Mouse (Mus musculus): ENCODE measurements around the gene Agk. TPM values are rescaled to one million over a fixed set of nuclear protein-coding genes. Genes with fewer than 3 reads are reported as not detected.

The Agk gene
- polyA plus RNA-seq, 1 experiment from 2014 or later: 68.2 TPM

DNA sequence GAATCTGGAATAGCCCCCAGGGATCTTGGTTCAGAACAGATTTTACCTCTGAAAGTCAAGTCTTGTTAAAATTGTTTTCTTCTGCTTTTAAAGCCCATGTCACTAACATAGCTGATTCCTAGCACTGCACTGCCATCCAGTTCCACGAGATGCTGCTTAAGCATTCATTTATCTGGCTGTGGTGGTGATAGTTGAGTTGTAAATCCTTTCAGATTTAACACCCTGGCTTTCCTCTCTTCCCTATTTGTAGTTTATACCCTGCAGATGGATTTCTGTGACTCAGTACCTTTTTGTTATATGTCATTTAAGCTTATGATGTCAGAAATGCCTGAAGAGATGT, 22.8 kb downstream of the Agk start:
- 58% methylated on average over 1 of the region's 1 CpGs for WGBS
- no peak overlapping the region for H3K27ac ChIP-seq (ENCODE audit: low read depth, low read length)
- ATAC-seq: peak; percentile 30; the same call in 1 of the 2 replicates
- no peaks in the 10 kb centered on the region for H3K9me3 ChIP-seq (ENCODE audit: control insufficient read depth, low read length)
- H3K36me3 ChIP-seq (ENCODE audit: control insufficient read depth, insufficient read depth, low read length): peaks cover 5% of the 10 kb centered on the region
- no peak overlapping the region for H3K4me2 ChIP-seq (ENCODE audit: low read length)
- no peak overlapping the region for H3K9ac ChIP-seq (ENCODE audit: low read depth, low read length)
- peaks cover 7% of the 10 kb centered on the region for H3K4me1 ChIP-seq (ENCODE audit: control insufficient read depth, insufficient read depth, low read depth, low read length)
- H3K4me3 ChIP-seq (ENCODE audit: low read length): no peak overlapping the region
- H3K27me3 ChIP-seq (replicated peaks; ENCODE audit: control insufficient read depth, insufficient read depth, low read length): no peaks in the 10 kb centered on the region

DNA sequence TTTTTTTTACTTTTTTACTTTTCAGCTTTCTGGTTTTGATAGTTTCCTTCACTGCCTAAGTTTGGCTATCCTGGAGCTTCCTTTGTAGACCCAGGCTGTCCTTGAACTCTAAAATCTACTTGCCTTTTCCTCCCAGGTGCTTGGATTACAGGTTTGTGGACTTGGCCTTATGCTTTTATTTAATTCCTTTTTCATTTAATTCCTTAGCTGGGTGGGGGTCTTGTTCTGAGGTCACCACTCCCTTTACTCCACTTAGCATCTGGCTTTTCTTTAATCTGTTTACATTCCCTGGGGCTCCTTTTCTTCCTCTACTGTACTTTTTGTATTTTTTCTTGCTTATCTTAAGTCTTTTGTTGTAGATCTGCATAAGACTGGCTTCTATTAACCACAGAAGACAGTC, 25.1 kb downstream of the Agk start:
- H3K4me1 ChIP-seq (ENCODE audit: control insufficient read depth, insufficient read depth, low read depth, low read length): peaks cover 7% of the 10 kb centered on the region
- no peaks in the 10 kb centered on the region for H3K9me3 ChIP-seq (ENCODE audit: control insufficient read depth, low read length)
- no peak overlapping the region for H3K4me3 ChIP-seq (ENCODE audit: low read length)
- H3K9ac ChIP-seq (ENCODE audit: low read depth, low read length): no peak overlapping the region
- H3K4me2 ChIP-seq (ENCODE audit: low read length): no peak overlapping the region
- ATAC-seq: no peak
- H3K27me3 ChIP-seq (replicated peaks; ENCODE audit: control insufficient read depth, insufficient read depth, low read length): no peaks in the 10 kb centered on the region
- peaks cover 8% of the 10 kb centered on the region for H3K36me3 ChIP-seq (ENCODE audit: control insufficient read depth, insufficient read depth, low read length)
- no peak overlapping the region for H3K27ac ChIP-seq (ENCODE audit: low read depth, low read length)

DNA sequence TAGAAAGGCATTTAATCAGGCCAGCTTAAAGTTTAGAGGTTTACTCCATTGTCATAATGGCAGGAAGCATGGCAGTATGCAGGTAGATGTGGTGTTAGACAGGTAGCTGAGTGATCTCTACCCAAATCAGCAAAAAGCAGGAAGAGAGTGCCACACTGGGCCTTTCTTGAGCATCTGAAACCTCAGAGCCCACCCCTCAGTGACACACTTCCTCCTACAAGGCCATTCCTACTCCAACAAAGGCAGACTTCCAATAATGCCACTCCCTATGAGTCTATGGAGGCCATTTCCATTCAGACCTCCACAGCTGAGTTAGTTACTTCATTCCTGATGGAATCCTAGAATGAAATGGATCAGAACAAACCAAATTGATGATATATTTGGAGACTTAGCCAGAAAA, 25.9 kb downstream of the Agk start:
- Histone ChIP-seq H3K4me3 (ENCODE audit: low read length) (no peak overlapping the region), H3K36me3 (ENCODE audit: control insufficient read depth, insufficient read depth, low read length) (peaks cover 8% of the 10 kb centered on the region), H3K4me2 (ENCODE audit: low read length) (no peak overlapping the region), H3K27ac (ENCODE audit: low read depth, low read length) (no peak overlapping the region), H3K9me3 (ENCODE audit: control insufficient read depth, low read length) (no peaks in the 10 kb centered on the region), H3K9ac (ENCODE audit: low read depth, low read length) (no peak overlapping the region), H3K27me3 (replicated peaks; ENCODE audit: control insufficient read depth, insufficient read depth, low read length) (no peaks in the 10 kb centered on the region), H3K4me1 (ENCODE audit: control insufficient read depth, insufficient read depth, low read depth, low read length) (peaks cover 7% of the 10 kb centered on the region)
- ATAC-seq: no peak

DNA sequence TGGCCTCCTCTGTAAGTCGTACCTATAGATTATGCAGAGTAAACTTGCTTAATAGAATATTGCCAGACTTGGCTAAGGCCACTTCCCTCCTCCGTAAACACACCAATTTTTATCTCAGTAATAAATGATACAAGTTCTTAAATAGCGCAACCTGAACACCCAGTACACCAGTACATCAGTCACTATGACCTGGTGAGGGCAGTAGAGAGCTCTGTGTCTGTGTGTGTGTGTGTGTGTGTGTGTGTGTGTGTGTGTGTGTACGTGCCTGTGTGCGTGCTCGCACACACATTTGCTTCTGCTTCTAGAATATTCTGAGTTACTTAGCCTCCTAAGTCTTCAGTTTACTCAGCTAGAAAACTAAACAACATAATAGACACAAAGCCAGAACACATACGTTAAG, 28.4 kb downstream of the Agk start:
- ATAC-seq: no peak
- Histone ChIP-seq H3K4me2 (ENCODE audit: low read length) (no peak overlapping the region), H3K9me3 (ENCODE audit: control insufficient read depth, low read length) (no peaks in the 10 kb centered on the region), H3K4me3 (ENCODE audit: low read length) (no peak overlapping the region), H3K27ac (ENCODE audit: low read depth, low read length) (no peak overlapping the region), H3K9ac (ENCODE audit: low read depth, low read length) (no peak overlapping the region), H3K4me1 (ENCODE audit: control insufficient read depth, insufficient read depth, low read depth, low read length) (no peaks in the 10 kb centered on the region), H3K27me3 (replicated peaks; ENCODE audit: control insufficient read depth, insufficient read depth, low read length) (no peaks in the 10 kb centered on the region), H3K36me3 (ENCODE audit: control insufficient read depth, insufficient read depth, low read length) (peaks cover 8% of the 10 kb centered on the region)
- 91% methylated on average over 7 of the region's 7 CpGs for WGBS

DNA sequence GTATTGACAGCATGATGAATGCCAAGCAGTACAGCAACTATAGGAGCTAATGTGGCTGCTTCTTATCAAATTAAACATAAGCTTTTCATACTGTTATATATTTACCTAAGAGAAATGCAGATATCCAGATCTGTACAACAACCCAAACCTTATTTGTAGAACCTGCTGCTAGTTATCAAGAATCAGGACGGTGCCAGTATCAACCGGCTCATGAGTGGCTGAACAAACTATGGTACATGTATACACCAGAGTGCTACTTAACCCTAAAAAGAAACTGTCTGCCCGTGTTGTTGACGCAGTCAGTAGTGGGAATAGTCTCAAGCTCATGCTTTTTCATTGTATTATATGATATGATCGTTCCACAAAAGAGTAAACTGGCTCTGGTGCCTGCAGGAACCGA, 46.1 kb downstream of the Agk start:
- H3K9ac ChIP-seq (ENCODE audit: low read depth, low read length): no peak overlapping the region
- H3K4me1 ChIP-seq (ENCODE audit: control insufficient read depth, insufficient read depth, low read depth, low read length): no peaks in the 10 kb centered on the region
- no peak for ATAC-seq
- 97% methylated on average over 6 of the region's 6 CpGs for WGBS
- H3K9me3 ChIP-seq (ENCODE audit: control insufficient read depth, low read length): no peaks in the 10 kb centered on the region
- H3K36me3 ChIP-seq (ENCODE audit: control insufficient read depth, insufficient read depth, low read length): peaks cover 2% of the 10 kb centered on the region; the same call in 1 of the 2 replicates
- no peak overlapping the region for H3K4me3 ChIP-seq (ENCODE audit: low read length)
- H3K27ac ChIP-seq (ENCODE audit: low read depth, low read length): no peak overlapping the region
- no peak overlapping the region for H3K4me2 ChIP-seq (ENCODE audit: low read length)
- no peaks in the 10 kb centered on the region for H3K27me3 ChIP-seq (replicated peaks; ENCODE audit: control insufficient read depth, insufficient read depth, low read length)

DNA sequence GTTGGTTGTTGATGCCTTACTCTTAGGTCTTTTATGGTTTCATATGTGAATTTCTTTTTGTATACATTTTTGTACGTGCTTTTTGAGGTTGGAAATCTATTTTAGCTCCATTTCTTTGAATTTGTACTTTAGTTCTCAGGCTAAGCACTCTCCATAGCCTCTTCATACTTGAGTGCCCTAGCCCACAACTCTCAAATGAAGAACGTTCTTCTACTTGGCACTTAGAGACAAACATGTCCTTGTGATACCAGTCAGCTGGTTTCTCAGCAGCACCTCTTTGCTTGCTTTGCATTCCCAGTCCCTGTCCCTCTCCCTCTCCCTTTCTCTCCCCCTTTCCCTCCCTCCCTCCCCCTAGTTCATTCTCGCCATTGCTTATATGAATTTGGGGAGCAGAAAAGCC, 55.2 kb downstream of the Agk start:
- no peak overlapping the region for H3K4me2 ChIP-seq (ENCODE audit: low read length)
- H3K36me3 ChIP-seq (ENCODE audit: control insufficient read depth, insufficient read depth, low read length): peaks cover 12% of the 10 kb centered on the region
- WGBS: 86% methylated on average over 3 of the region's 3 CpGs
- H3K4me3 ChIP-seq (ENCODE audit: low read length): no peak overlapping the region
- no peaks in the 10 kb centered on the region for H3K27me3 ChIP-seq (replicated peaks; ENCODE audit: control insufficient read depth, insufficient read depth, low read length)
- no peaks in the 10 kb centered on the region for H3K4me1 ChIP-seq (ENCODE audit: control insufficient read depth, insufficient read depth, low read depth, low read length)
- no peak overlapping the region for H3K27ac ChIP-seq (ENCODE audit: low read depth, low read length)
- ATAC-seq: no peak
- no peak overlapping the region for H3K9ac ChIP-seq (ENCODE audit: low read depth, low read length)
- H3K9me3 ChIP-seq (ENCODE audit: control insufficient read depth, low read length): no peaks in the 10 kb centered on the region

DNA sequence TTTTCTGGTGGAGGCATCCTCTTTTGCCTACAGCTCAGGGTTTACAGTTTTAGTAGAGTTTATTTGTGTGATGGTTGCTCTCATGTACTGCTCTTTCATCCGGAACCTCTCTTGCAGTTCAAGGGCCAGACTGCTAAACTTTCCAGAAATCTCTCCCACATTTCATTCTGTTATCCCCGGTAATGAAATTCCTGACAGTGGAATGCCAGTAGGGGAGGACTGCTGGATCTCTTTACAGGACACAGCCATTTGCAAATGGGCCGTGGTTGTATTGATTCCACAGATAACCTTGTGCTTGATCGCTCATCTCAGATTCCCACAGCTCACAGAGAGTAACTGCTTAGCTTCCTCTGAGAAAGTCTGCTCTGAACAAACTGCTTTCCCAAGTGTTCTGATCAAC, 56.9 kb downstream of the Agk start:
- H3K4me2 ChIP-seq (ENCODE audit: low read length): no peak overlapping the region
- no peak overlapping the region for H3K27ac ChIP-seq (ENCODE audit: low read depth, low read length)
- H3K4me1 ChIP-seq (ENCODE audit: control insufficient read depth, insufficient read depth, low read depth, low read length): no peaks in the 10 kb centered on the region
- no peak for ATAC-seq
- H3K9ac ChIP-seq (ENCODE audit: low read depth, low read length): no peak overlapping the region
- WGBS: 88% methylated on average over 4 of the region's 4 CpGs
- H3K36me3 ChIP-seq (ENCODE audit: control insufficient read depth, insufficient read depth, low read length): peaks cover 9% of the 10 kb centered on the region
- H3K27me3 ChIP-seq (replicated peaks; ENCODE audit: control insufficient read depth, insufficient read depth, low read length): no peaks in the 10 kb centered on the region
- no peaks in the 10 kb centered on the region for H3K9me3 ChIP-seq (ENCODE audit: control insufficient read depth, low read length)
- no peak overlapping the region for H3K4me3 ChIP-seq (ENCODE audit: low read length)

DNA sequence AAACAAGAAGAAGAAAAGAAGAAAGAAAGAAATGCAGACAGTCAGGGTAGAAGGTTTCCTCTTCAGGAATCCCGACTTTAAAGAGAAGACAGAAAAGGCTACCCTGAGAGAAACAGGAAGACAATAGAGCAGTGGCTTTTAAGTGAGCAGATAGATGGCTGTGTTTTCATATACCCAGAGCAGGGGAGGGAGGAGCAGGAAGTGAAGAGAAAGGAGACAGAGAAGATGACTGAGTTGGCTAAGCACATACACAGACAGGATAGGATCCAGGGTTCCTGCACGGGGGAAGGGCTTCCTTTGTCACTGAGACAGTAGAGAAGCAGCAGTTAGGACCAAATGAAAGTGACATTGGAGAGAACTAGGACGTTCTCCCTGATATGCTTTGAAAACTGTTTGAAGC, 60.7 kb downstream of the Agk start:
- no peak for ATAC-seq
- 52% methylated on average over 3 of the region's 3 CpGs for WGBS
- Histone ChIP-seq H3K27ac (ENCODE audit: low read depth, low read length) (no peak overlapping the region), H3K9ac (ENCODE audit: low read depth, low read length) (no peak overlapping the region), H3K36me3 (ENCODE audit: control insufficient read depth, insufficient read depth, low read length) (peaks cover 3% of the 10 kb centered on the region; the same call in 1 of the 2 replicates), H3K4me3 (ENCODE audit: low read length) (no peak overlapping the region), H3K4me1 (ENCODE audit: control insufficient read depth, insufficient read depth, low read depth, low read length) (no peaks in the 10 kb centered on the region), H3K27me3 (replicated peaks; ENCODE audit: control insufficient read depth, insufficient read depth, low read length) (no peaks in the 10 kb centered on the region), H3K4me2 (ENCODE audit: low read length) (no peak overlapping the region), H3K9me3 (ENCODE audit: control insufficient read depth, low read length) (no peaks in the 10 kb centered on the region)

DNA sequence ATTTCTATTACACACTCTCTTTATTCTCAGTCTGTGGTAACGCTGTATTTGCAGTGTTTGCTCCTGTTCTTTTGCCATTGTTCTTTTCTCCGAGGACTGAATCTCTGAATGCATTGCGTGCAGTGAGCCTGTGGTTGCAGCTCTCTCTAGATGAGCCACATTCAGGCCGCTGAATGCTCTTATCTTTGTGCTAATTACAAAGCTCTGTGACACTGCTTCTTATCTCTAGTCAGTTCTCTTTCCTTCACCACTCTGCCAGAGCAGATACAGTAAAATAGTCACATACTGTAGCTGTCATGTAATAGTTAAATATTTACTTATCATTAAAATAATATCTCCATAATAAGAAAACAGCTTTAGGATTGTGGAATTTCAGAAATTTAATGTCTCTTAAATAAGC, 63.7 kb downstream of the Agk start:
- H3K27me3 ChIP-seq (replicated peaks; ENCODE audit: control insufficient read depth, insufficient read depth, low read length): no peaks in the 10 kb centered on the region
- no peak overlapping the region for H3K4me2 ChIP-seq (ENCODE audit: low read length)
- no peak for ATAC-seq
- no peaks in the 10 kb centered on the region for H3K36me3 ChIP-seq (ENCODE audit: control insufficient read depth, insufficient read depth, low read length)
- H3K9ac ChIP-seq (ENCODE audit: low read depth, low read length): no peak overlapping the region
- H3K4me3 ChIP-seq (ENCODE audit: low read length): no peak overlapping the region
- H3K27ac ChIP-seq (ENCODE audit: low read depth, low read length): no peak overlapping the region
- peaks cover 2% of the 10 kb centered on the region; the same call in 1 of the 2 replicates for H3K4me1 ChIP-seq (ENCODE audit: control insufficient read depth, insufficient read depth, low read depth, low read length)
- no peaks in the 10 kb centered on the region for H3K9me3 ChIP-seq (ENCODE audit: control insufficient read depth, low read length)
- WGBS: 69% methylated on average over 4 of the region's 4 CpGs

DNA sequence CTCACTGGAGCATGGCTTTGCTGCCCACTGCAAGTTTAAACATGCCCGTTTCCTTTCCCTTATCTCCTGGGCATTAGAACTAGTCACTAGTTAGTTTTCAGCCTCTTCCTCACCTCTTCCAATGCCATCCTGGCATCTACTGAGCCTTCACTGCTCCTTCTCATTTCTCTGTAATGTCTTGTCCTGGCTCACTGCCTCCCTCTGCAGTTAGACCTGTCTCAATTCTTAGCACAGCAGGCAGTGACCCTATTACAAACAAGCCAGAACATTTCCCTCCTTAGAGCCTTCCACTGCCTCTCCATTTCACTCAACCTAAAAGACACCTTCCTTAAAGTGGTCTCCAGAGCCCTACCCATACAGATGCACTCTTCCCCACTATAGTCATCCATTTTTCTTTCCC, 66.0 kb downstream of the Agk start:
- no peaks in the 10 kb centered on the region for H3K36me3 ChIP-seq (ENCODE audit: control insufficient read depth, insufficient read depth, low read length)
- no peak overlapping the region for H3K4me2 ChIP-seq (ENCODE audit: low read length)
- H3K9me3 ChIP-seq (ENCODE audit: control insufficient read depth, low read length): no peaks in the 10 kb centered on the region
- H3K27me3 ChIP-seq (replicated peaks; ENCODE audit: control insufficient read depth, insufficient read depth, low read length): no peaks in the 10 kb centered on the region
- H3K4me1 ChIP-seq (ENCODE audit: control insufficient read depth, insufficient read depth, low read depth, low read length): peaks cover 2% of the 10 kb centered on the region; the same call in 1 of the 2 replicates
- no peak overlapping the region for H3K27ac ChIP-seq (ENCODE audit: low read depth, low read length)
- no peak overlapping the region for H3K4me3 ChIP-seq (ENCODE audit: low read length)
- WGBS: 94% methylated on average over 1 of the region's 1 CpGs
- no peak for ATAC-seq
- H3K9ac ChIP-seq (ENCODE audit: low read depth, low read length): no peak overlapping the region
